Mouse (Mus musculus) lung, adult 18-20 months (tissue): ENCODE data around the gene Sat1.
"Not testable (repeated sequence)": the region's sequence is repeated elsewhere in the genome, so short reads cannot be mapped to it uniquely, and the experiment has no call there.

ENCODE experiments used
- DNase-seq, 2 experiments: peaks; one replicate each; pipeline ENCODE4 v3.0.0; 2022; ENCODE audit warnings: mixed read lengths in 2 of 2

Sat1 gene

GRCm38 (mm10) chrX:155216271-155216670, at the start of gene Sat1:
Gene Sat1, minus strand, starts transcription at chrX:155216449.
- peak; percentile 96 for DNase-seq

GRCm38 (mm10) chrX:155262915-155263252, 46.6 kb upstream of the Sat1 start:
- DNase-seq: no peak

GRCm38 (mm10) chrX:155262235-155262914, 46.1 kb upstream of the Sat1 start, which contains the start of gene Acot9:
Gene Acot9, plus strand, starts transcription at chrX:155262443.
- peak; percentile 92 for DNase-seq

- DNase-seq: no peak
Observed at GRCm38 (mm10) chrX:155256856-155257255, 40.6 kb upstream of the Sat1 start.

GRCm38 (mm10) chrX:155218277-155218676, 2.0 kb upstream of the Sat1 start:
- DNase-seq: peak in 1 of 2 experiments; percentile 34

GRCm38 (mm10) chrX:155215501-155216248, 574 bp downstream of the Sat1 start:
- DNase-seq: peak; percentile 13 to 29

GRCm38 (mm10) chrX:155214291-155215136, 1.7 kb downstream of the Sat1 start:
- DNase-seq: peak in 1 of 2 experiments; percentile 50

GRCm38 (mm10) chrX:155208671-155209070, 7.6 kb downstream of the Sat1 start:
- DNase-seq: peak in 1 of 2 experiments; percentile 13

GRCm38 (mm10) chrX:155205436-155205835, 10.8 kb downstream of the Sat1 start:
- not testable (repeated sequence) for DNase-seq

- DNase-seq: no peak
Observed at GRCm38 (mm10) chrX:155202406-155203305, 13.6 kb downstream of the Sat1 start.

- DNase-seq: no peak
Observed at GRCm38 (mm10) chrX:155201799-155202198, 14.4 kb downstream of the Sat1 start.

- peak in 1 of 2 experiments; percentile 10 for DNase-seq
Observed at GRCm38 (mm10) chrX:155194979-155195378, 21.3 kb downstream of the Sat1 start.

- peak in 1 of 2 experiments; percentile 20 for DNase-seq
Observed at GRCm38 (mm10) chrX:155193732-155194443, 22.4 kb downstream of the Sat1 start.

GRCm38 (mm10) chrX:155191941-155192340, 24.3 kb downstream of the Sat1 start:
- DNase-seq: no peak

- no peak for DNase-seq
Observed at GRCm38 (mm10) chrX:155177640-155178039, 38.6 kb downstream of the Sat1 start.

- peak in 1 of 2 experiments; percentile 18 for DNase-seq
Observed at GRCm38 (mm10) chrX:155177230-155177629, 39.0 kb downstream of the Sat1 start.

GRCm38 (mm10) chrX:155175568-155175967, 40.7 kb downstream of the Sat1 start:
- no peak for DNase-seq

GRCm38 (mm10) chrX:155172310-155172709, 43.9 kb downstream of the Sat1 start:
- peak in 1 of 2 experiments; percentile 9 for DNase-seq

- DNase-seq: no peak
Observed at GRCm38 (mm10) chrX:155171754-155172153, 44.5 kb downstream of the Sat1 start.

GRCm38 (mm10) chrX:155169886-155170285, 46.4 kb downstream of the Sat1 start:
- DNase-seq: no peak

GRCm38 (mm10) chrX:155167667-155168066, 48.6 kb downstream of the Sat1 start:
- DNase-seq: no peak
